Mouse (Mus musculus): ENCODE data around the gene Glce. TPM values are rescaled to one million over a fixed set of nuclear protein-coding genes. Genes with fewer than 3 reads are reported as not detected.

Gene Glce
- total RNA-seq (2023): 7.5 TPM

GRCm38 (mm10) chr9:62122508-62123215 is at the start of gene Glce:
TSS of gene Glce (minus strand) at chr9:62122655.

GRCm38 (mm10) chr9:62026600-62026999 is 95.9 kb downstream of the Glce start, which contains the start of gene Paqr5:
TSS of gene Paqr5 (minus strand) at chr9:62026856.

Other genes starting within 250 kb of the Glce start
- gene Rplp1, start 208.1 kb downstream of the Glce start, total RNA-seq (2023): 9,921 TPM
- 47.8 TPM for gene Kif23, start 175.9 kb downstream of the Glce start, total RNA-seq (2023)
- gene Paqr5, start 95.8 kb downstream of the Glce start, total RNA-seq (2023): not detected
- gene Spesp1, start 159.6 kb upstream of the Glce start, total RNA-seq (2023): not detected
- gene Anp32a, start 218.6 kb upstream of the Glce start, total RNA-seq (2023): 433 TPM

Measured in CD8-positive naive resting alpha-beta T cell, adult 57 days (primary cell).